Mouse (Mus musculus) Patski (cell line): ENCODE data around the gene Hoxd12. TPM values are rescaled to one million over a fixed set of nuclear protein-coding genes. Genes with fewer than 3 reads are reported as not detected.
A peak's percentile ranks its signal among the peaks of the same experiment; 100 is the strongest.

ENCODE experiments used
- ATAC-seq: fragments of 100-300 bp; one replicate; pipeline ENCODE4 v1.8.0; 2021
- CTCF ChIA-PET: fragments of 350-600 bp; sonication (Branson Sonifier 250); formaldehyde crosslinking; loops from one replicate; lab custom pipeline; 2022; ENCODE audit warnings: inconsistent platforms; lab: Charles Lee
- POLR2A ChIA-PET: fragments of 350-600 bp; sonication (Branson Sonifier 250); formaldehyde crosslinking; loops from one replicate; lab custom pipeline; 2022; ENCODE audit warnings: antibody characterized with exemption, inconsistent platforms; lab: Charles Lee
- DNase-seq: peaks from one replicate; pipeline ENCODE4 v3.0.0-alpha.2; 2011; ENCODE audit warnings: low read depth, low spot score
- H3K27me3 ChIP-seq: fragments of 371-371 bp; one replicate; pipeline ENCODE4 v1.5.1; 2021
- CTCF ChIP-seq: fragments of 100-300 bp; IDR thresholded peaks from one replicate; pipeline ENCODE4 v1.5.1; 2021
- in situ Hi-C: fragments of 300-500 bp; cut with MboI; formaldehyde crosslinking; loops from 3 replicates; pipeline ENCODE4 v1.11.1; 2018; ENCODE audit warnings: low pct_unique_long_range_greater_than_20kb, mixed read lengths
- polyA plus RNA-seq: library from polyadenylated mRNA; unstranded; gene quantifications from one replicate; pipeline ENCODE4 v1.2.3, GENCODE M21; 2021

Hoxd12 gene
- polyA plus RNA-seq, 1 experiment from 2014 or later: not detected

DNA sequence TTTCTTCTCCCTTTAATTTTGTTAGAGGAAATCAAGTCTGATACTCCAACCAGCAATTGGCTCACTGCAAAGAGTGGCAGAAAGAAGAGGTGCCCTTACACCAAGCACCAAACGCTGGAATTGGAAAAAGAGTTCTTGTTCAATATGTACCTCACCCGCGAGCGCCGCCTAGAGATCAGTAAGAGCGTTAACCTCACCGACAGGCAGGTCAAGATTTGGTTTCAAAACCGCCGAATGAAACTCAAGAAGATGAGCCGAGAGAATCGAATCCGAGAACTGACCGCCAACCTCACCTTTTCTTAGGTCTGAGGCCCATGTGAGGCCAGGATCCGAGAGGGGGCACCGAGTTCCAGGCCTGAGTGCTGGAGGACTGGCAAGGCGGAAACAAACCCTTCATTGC, 19.3 kb downstream of the Hoxd12 start:
- ATAC-seq: no peak
- CTCF ChIA-PET: no interaction called here
- peaks cover 53% of the 10 kb centered on the region for H3K27me3 ChIP-seq
- in situ Hi-C loops: loop anchor here (10.0 to 25.0 kb wide), 2 partner anchors 451 to 1068 kb away; no protein-coding TSS in a partner anchor
- no peak for DNase-seq
- no peak for TF ChIP-seq CTCF
- POLR2A ChIA-PET: no interaction called here

DNA sequence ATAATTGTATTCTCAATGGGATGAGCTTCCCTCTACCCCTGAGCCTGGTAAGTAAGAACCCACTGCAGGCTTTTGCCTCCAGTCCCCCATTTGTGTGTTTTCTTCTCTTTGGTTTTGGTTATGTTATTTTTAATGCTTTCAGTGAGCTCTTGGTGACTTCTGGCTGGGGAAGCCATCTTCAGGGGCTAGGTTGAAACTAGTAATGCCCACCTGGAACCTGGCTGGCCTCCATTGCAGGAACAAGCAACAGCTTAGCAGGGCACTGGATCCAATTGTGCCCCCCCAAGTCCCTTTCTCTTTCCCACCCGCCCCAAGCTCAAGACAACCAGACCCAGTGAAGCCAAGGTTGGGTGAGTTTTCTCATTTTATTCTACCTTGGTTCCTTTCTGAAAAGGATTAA, 20.6 kb downstream of the Hoxd12 start:
- peaks cover 42% of the 10 kb centered on the region for H3K27me3 ChIP-seq

DNA sequence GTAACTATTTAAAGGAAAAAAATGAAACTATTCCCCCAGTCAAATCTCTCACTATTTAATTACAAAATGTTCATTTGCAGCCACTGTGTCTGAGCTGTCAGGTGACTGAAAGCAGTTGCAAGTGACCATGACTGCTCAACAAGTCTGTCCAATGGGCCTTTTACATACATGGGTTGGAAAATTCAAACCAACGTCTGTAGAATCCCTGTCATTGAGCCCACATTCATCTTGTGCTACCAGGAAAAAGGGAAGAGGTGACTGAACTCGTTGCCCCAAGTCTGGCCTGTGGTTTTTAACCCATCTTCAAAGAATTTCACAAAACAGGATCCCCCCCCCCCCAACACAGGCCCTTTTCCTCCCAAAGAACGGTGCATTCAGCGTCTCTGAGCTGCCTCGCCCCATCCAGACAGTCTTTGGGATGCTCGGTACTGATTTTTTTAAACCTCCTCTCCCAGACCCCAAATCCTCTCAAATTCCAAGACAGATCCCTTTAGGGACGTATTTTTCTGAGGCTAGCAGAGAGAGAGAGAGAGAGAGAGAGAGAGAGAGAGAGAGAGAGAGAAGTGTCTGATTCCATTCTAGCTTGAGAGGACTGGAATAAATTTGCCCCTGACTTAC, 21.1 kb downstream of the Hoxd12 start:
- H3K27me3 ChIP-seq: peaks cover 37% of the 10 kb centered on the region
- CTCF ChIA-PET: no interaction called here
- POLR2A ChIA-PET: no interaction called here

More for the DNA sequence above, 20.6 kb downstream of the Hoxd12 start:
- POLR2A ChIA-PET: no interaction called here
- ATAC-seq: no peak
- no peak for DNase-seq
- CTCF ChIA-PET: interaction anchor here (0.7 to 0.9 kb wide), 2 partner anchors 10 to 617 kb away, joined by 3 read pairs; no protein-coding TSS in a partner anchor
- in situ Hi-C loops: loop anchor here (10.0 to 25.0 kb wide), 2 partner anchors 449 to 1067 kb away; no protein-coding TSS in a partner anchor
- no peak for TF ChIP-seq CTCF

DNA sequence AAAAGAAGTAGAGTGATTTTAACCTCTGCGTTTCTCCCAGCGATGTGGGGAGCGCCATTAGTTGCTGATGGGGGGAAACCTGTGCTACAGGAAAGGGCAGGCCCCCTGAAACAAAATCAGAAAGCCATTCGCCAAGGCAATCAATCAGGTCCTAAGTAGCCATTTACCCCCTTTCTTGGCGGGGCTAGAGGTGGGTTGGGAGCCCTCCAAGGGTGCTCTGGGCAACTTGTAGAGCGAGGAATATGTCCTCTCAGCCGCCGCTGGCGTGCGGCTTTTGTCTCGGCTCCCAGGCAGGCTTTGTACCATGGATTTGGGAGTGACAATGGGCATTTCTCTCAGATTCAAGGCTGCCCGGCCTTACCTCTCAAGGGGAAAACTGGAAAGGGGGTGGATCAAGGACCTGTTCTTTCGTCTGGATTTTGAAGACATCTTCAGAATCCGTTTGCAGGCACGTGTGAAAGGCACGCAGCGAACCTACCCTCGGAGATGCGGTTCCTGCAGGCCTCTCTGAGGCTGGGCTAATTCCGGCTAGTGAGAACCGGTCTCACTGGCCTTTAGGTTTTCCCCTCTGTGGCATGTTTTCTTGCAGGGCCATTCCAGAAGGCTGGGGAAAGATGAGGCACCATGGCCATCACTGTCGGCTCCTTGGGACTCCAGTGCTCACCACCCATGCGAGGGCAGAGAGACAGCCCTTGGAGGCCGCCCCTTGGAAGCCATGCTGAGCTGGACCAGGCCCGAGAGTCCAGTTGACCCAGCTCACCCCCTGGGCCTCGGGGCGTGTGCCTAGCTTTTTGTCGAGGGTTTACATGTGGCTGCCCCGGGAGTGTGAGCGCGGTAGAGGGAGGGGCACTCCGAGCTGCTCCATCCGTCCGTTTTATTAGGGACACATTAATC, 21.9 kb downstream of the Hoxd12 start:
- H3K27me3 ChIP-seq: peaks cover 29% of the 10 kb centered on the region
- ATAC-seq: no peak
- in situ Hi-C loops: loop anchor here (10.0 to 25.0 kb wide), 2 partner anchors 448 to 1066 kb away; no protein-coding TSS in a partner anchor
- ChIA-PET CTCF (no interaction called here), POLR2A (no interaction called here)
- no peak for DNase-seq
- no peak for TF ChIP-seq CTCF

More for the DNA sequence above, 21.1 kb downstream of the Hoxd12 start:
- no peak for TF ChIP-seq CTCF
- ATAC-seq: no peak
- in situ Hi-C loops: loop anchor here (10.0 to 25.0 kb wide), 2 partner anchors 449 to 1066 kb away; no protein-coding TSS in a partner anchor
- no peak for DNase-seq

DNA sequence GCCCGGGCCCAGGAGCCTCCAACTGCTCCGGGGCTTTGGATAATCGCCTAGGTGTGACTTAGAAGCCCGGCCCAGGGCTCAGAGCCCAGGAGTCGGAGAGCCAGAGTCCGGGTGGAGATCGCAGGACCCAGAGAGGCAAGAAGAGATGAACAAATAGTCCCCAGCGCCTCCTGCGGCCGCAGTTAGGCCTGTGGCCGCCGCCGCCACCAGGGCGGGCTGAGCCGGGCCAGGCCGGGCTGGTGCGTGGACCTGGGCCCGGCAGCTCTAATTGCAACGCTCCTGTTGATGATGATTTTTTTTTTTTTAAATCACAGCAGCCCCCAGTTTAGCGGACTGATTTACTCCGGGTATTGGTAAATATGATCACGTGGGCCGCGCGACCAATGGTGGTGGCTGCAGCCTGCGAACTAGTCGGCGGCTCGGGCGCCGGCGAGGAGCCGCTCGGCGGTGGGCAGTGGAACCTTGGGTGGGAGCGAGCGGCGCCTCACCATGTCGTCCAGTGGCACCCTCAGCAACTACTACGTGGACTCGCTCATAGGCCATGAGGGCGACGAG, 22.8 kb downstream of the Hoxd12 start, which contains the start of gene Hoxd9:
Gene Hoxd9, plus strand, starts transcription at position 161 of the 555 bp plus-strand sequence.
- in situ Hi-C loops: loop anchor here (10.0 to 25.0 kb wide), 2 partner anchors 447 to 1065 kb away; no protein-coding TSS in a partner anchor
- ChIA-PET POLR2A (no interaction called here), CTCF (no interaction called here)
- TF ChIP-seq CTCF: no peak
- peak; percentile 44 for ATAC-seq
- no peak for DNase-seq
- H3K27me3 ChIP-seq: peaks cover 19% of the 10 kb centered on the region

DNA sequence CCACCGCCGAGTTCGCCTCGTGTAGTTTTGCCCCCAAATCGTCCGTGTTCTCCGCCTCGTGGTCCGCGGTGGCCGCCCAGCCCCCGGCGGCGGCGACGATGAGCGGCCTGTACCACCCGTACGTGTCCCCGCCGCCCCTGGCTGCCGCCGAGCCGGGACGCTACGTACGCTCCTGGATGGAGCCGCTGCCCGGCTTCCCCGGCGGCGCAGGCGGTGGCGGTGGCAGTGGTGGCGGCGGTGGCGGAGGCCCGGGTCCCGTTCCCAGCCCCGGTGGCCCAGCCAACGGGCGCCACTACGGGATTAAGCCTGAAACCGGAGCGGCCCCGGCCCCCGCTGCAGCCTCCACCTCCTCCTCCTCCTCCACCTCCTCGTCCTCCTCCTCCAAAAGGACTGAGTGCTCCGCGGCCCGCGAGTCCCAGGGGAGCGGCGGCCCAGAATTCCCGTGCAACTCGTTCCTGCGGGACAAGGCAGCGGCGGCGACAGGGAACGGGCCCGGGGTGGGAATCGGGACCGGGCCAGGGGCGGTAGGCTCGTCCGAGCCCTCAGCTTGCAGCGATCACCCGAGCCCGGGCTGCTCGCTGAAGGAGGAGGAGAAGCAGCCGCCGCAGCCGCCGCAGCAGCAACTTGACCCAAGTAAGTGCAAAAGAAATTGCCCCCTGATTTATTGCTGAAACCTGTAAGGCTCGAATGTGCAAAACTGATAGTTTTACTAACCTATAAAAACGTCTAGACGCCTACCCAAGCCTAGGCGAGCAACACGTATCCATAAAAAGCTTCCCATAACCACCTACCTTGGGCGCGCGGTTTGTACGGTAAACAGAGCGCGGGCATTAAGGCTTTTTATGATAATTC, 23.6 kb downstream of the Hoxd12 start:
- CTCF ChIA-PET: no interaction called here
- ATAC-seq: peak; percentile 31
- POLR2A ChIA-PET: no interaction called here
- no peak for DNase-seq
- in situ Hi-C loops: loop anchor here (10.0 to 25.0 kb wide), 2 partner anchors 446 to 1064 kb away; no protein-coding TSS in a partner anchor
- no peak for TF ChIP-seq CTCF
- H3K27me3 ChIP-seq: peaks cover 13% of the 10 kb centered on the region

DNA sequence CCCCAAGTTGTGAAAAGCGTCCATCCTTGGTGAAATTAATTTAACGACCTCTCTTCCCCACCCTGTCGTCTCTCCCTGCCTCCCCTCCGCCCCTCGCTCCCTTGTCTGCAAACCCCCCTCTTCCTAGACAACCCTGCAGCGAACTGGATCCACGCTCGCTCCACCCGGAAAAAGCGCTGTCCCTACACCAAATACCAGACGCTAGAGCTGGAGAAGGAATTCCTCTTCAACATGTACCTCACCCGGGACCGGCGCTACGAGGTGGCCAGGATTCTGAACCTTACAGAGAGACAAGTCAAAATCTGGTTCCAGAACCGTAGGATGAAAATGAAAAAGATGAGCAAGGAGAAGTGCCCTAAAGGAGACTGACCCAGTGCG, 24.2 kb downstream of the Hoxd12 start:
- no peak for ATAC-seq
- in situ Hi-C loops: loop anchor here (10.0 to 25.0 kb wide), 2 partner anchors 446 to 1063 kb away; no protein-coding TSS in a partner anchor
- ChIA-PET CTCF (no interaction called here), POLR2A (no interaction called here)
- H3K27me3 ChIP-seq: peaks cover 15% of the 10 kb centered on the region
- no peak for DNase-seq
- TF ChIP-seq CTCF: no peak

DNA sequence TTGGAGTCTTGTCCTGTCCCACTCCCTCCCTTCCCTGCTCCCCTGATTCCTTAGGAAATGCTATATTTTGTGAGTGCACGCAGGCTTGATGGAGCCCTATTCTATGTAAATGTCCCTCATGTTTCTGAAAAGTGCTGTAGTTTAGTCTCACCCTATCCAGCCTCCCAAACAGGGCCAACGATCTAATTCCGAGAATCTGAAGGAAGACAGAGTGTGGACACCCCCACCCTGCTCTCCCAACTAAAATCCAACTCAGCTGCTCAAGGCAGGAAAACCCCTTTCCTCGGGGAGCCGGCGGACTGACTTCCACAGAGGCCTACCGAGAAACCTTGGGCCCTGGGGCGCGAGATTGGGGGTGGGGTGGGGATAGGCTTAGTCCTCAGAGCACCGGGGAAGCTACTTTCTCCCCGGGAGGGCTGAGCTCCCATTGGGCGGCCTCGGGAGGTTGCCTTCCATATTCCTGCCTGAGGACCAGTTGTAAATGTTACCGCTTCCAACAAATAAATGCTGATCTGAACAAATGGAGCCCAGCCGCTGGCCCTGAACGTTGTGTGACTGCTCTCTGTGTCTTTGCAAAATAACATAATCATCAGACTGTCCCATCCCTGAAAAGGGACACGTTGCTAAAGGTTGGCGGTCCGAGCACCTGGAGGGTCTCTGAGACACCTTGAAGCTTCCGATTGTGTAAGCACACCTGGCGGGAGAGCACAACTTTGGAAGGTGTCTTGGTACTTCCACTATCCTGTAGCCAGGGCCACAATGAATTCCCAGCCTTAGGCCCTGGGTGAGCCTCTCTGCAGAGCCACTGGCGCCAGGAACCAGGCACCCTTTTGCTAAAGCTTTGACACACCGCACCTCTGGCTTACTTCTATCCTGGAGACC, 25.1 kb downstream of the Hoxd12 start:
- ChIA-PET CTCF (no interaction called here), POLR2A (no interaction called here)
- H3K27me3 ChIP-seq: peaks cover 12% of the 10 kb centered on the region
- DNase-seq (no peak), ATAC-seq (no peak)
- no peak for TF ChIP-seq CTCF
- in situ Hi-C loops: loop anchor here (5.0 to 25.0 kb wide), 4 partner anchors 445 to 1062 kb away; no protein-coding TSS in a partner anchor
